Mouse (Mus musculus): ENCODE data around the gene B230219D22Rik.

- TF ChIP-seq CTCF (IDR thresholded peaks at IDR 0.05; ENCODE audit: borderline replicate concordance, insufficient read depth, low read depth, low read length) (no peak), POLR2A (IDR thresholded peaks at IDR 0.05; ENCODE audit: borderline replicate concordance, insufficient read depth, low read length) (no peak)
Observed at GRCm38 (mm10) chr13:55737885-55738284, 45.0 kb downstream of the B230219D22Rik start.

All from cerebellum, adult 2 months (tissue).